Mouse (Mus musculus): Measurements from ENCODE around the gene Aldh3b1. TPM values are rescaled to one million over a fixed set of nuclear protein-coding genes. Genes with fewer than 3 reads are reported as not detected.
A peak's percentile ranks its signal among the peaks of the same experiment; 100 is the strongest.
"Not testable (repeated sequence)": the region's sequence is repeated elsewhere in the genome, so short reads cannot be mapped to it uniquely, and the experiment has no call there.

The Aldh3b1 gene
- polyA plus RNA-seq, 1 experiment from 2014 or later, result 4.2 TPM

- H3K36me3 ChIP-seq (ENCODE audit: control insufficient read depth, insufficient read depth, low read length), result no peaks in the 10 kb centered on the region
- peaks cover 3% of the 10 kb centered on the region; the same call in 1 of the 2 replicates for H3K4me1 ChIP-seq (ENCODE audit: control insufficient read depth, insufficient read depth, low read length)
- no peak for ATAC-seq
- no peak overlapping the region for H3K27ac ChIP-seq (ENCODE audit: low read length)
- no peak overlapping the region for H3K9ac ChIP-seq (ENCODE audit: low read depth, low read length)
- H3K4me3 ChIP-seq (ENCODE audit: low read length), result no peak overlapping the region
- 85% methylated on average over 5 of the region's 5 CpGs for WGBS
- H3K4me2 ChIP-seq (ENCODE audit: low read depth, low read length), result no peak overlapping the region
- H3K9me3 ChIP-seq (ENCODE audit: control insufficient read depth, low read length), result no peaks in the 10 kb centered on the region
- H3K27me3 ChIP-seq (replicated peaks; ENCODE audit: control insufficient read depth, insufficient read depth, low read length), result no peaks in the 10 kb centered on the region
These were observed 30.6 kb upstream of the Aldh3b1 start for GRCm38 (mm10) chr19:3960211-3960610.

DNA sequence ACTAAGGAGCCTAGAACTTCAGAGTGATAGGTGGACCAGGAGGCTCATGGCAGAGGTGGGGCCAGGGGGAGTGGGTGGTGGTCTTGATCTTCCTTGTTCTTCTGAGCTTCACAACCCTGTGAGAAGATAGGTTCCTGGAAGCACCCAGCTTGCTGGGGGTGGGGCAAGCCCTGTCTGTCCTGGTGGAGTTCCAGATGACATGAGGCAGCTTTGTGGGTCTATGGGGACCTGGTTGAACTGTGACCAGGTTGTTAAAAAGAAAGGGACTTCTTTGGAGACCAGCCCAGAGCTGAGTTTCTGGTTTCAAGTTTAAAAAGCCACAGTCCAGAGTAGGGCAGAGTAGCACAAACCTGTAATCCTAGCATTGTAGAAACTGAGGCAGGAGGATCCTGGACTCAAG, 29.4 kb upstream of the Aldh3b1 start:
- Histone ChIP-seq H3K9ac (ENCODE audit: low read depth, low read length) (no peak overlapping the region), H3K9me3 (ENCODE audit: control insufficient read depth, low read length) (no peaks in the 10 kb centered on the region), H3K4me3 (ENCODE audit: low read length) (no peak overlapping the region), H3K27ac (ENCODE audit: low read length) (no peak overlapping the region), H3K4me2 (ENCODE audit: low read depth, low read length) (no peak overlapping the region), H3K27me3 (replicated peaks; ENCODE audit: control insufficient read depth, insufficient read depth, low read length) (no peaks in the 10 kb centered on the region), H3K4me1 (ENCODE audit: control insufficient read depth, insufficient read depth, low read length) (peaks cover 3% of the 10 kb centered on the region; the same call in 1 of the 2 replicates), H3K36me3 (ENCODE audit: control insufficient read depth, insufficient read depth, low read length) (no peaks in the 10 kb centered on the region)
- no peak for ATAC-seq

DNA sequence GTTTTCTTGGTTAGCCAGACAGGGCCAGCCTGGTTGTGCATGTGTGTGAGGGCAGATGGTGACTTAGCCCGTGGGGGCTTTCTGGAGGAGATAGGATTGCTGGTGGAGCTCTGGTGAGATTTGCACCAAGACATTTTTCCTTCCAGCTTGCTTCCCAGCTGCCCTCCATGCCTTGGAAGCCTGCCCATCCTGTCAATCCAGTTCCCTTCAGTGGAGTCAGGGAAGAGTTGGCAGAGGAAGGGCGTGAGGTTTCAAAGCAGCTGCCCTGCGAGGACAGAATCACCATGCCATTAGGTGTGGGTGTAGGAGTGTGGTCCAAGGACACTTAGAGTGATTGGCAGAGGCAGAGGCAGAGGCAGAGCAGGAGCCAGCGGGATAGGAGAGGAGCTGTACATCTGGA, 28.9 kb upstream of the Aldh3b1 start, which contains the start of gene Aldh3b3:
Gene Aldh3b3 (plus strand): TSS at position 176 of the 400 bp plus-strand sequence.
- no peak for ATAC-seq
- Histone ChIP-seq H3K27ac (ENCODE audit: low read length) (no peak within 1 kb of the TSS), H3K4me3 (ENCODE audit: low read length) (no peak within 1 kb of the TSS), H3K9ac (ENCODE audit: low read depth, low read length) (no peak within 1 kb of the TSS), H3K36me3 (ENCODE audit: control insufficient read depth, insufficient read depth, low read length) (no peaks in the 10 kb centered on the region), H3K9me3 (ENCODE audit: control insufficient read depth, low read length) (no peaks in the 10 kb centered on the region), H3K4me2 (ENCODE audit: low read depth, low read length) (no peak within 1 kb of the TSS), H3K4me1 (ENCODE audit: control insufficient read depth, insufficient read depth, low read length) (peaks cover 3% of the 10 kb centered on the region; the same call in 1 of the 2 replicates), H3K27me3 (replicated peaks; ENCODE audit: control insufficient read depth, insufficient read depth, low read length) (no peaks in the 10 kb centered on the region)
- 71% methylated on average over 4 of the region's 4 CpGs for WGBS

GRCm38 (mm10) chr19:3957296-3958036, 27.9 kb upstream of the Aldh3b1 start:
- not testable (repeated sequence) for H3K9ac ChIP-seq (ENCODE audit: low read depth, low read length); H3K27ac ChIP-seq (ENCODE audit: low read length); H3K27me3 ChIP-seq (replicated peaks; ENCODE audit: control insufficient read depth, insufficient read depth, low read length); ATAC-seq; H3K4me1 ChIP-seq (ENCODE audit: control insufficient read depth, insufficient read depth, low read length); H3K4me2 ChIP-seq (ENCODE audit: low read depth, low read length); H3K36me3 ChIP-seq (ENCODE audit: control insufficient read depth, insufficient read depth, low read length); H3K9me3 ChIP-seq (ENCODE audit: control insufficient read depth, low read length); H3K4me3 ChIP-seq (ENCODE audit: low read length)
- 78% methylated on average over 5 of the region's 5 CpGs for WGBS

DNA sequence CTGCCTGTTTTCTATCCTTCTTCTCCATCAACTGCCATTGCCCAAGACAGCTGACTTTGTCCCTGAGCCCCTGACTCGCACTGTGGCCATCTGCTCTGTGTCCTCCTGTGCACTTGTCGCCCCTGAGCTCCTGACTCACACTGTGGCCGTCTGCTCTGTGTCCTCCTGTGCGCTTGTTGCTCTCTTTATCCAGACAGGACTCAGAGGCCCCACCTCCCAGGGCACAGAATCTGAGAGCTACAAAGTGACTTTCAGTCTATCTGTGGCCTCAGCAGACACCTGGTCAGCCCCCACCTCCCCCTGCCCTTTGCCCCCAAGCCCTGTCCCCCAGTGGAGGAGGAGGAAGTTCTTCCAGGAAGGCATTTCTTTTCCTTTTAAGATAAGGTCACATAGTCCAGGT, 26.2 kb upstream of the Aldh3b1 start:
- H3K27ac ChIP-seq (ENCODE audit: low read length), result no peak overlapping the region
- peak; percentile 80 for ATAC-seq
- no peaks in the 10 kb centered on the region for H3K36me3 ChIP-seq (ENCODE audit: control insufficient read depth, insufficient read depth, low read length)
- no peak overlapping the region for H3K4me3 ChIP-seq (ENCODE audit: low read length)
- no peaks in the 10 kb centered on the region for H3K9me3 ChIP-seq (ENCODE audit: control insufficient read depth, low read length)
- H3K4me1 ChIP-seq (ENCODE audit: control insufficient read depth, insufficient read depth, low read length), result peaks cover 3% of the 10 kb centered on the region; the same call in 1 of the 2 replicates
- H3K4me2 ChIP-seq (ENCODE audit: low read depth, low read length), result no peak overlapping the region
- H3K9ac ChIP-seq (ENCODE audit: low read depth, low read length), result no peak overlapping the region
- WGBS, result 31% methylated on average over 4 of the region's 4 CpGs
- no peaks in the 10 kb centered on the region for H3K27me3 ChIP-seq (replicated peaks; ENCODE audit: control insufficient read depth, insufficient read depth, low read length)

- peaks cover 3% of the 10 kb centered on the region; the same call in 1 of the 2 replicates for H3K4me1 ChIP-seq (ENCODE audit: control insufficient read depth, insufficient read depth, low read length)
- no peaks in the 10 kb centered on the region for H3K9me3 ChIP-seq (ENCODE audit: control insufficient read depth, low read length)
- no peak for ATAC-seq
- H3K4me2 ChIP-seq (ENCODE audit: low read depth, low read length), result no peak overlapping the region
- 72% methylated on average over 3 of the region's 3 CpGs for WGBS
- H3K27me3 ChIP-seq (replicated peaks; ENCODE audit: control insufficient read depth, insufficient read depth, low read length), result no peaks in the 10 kb centered on the region
- H3K4me3 ChIP-seq (ENCODE audit: low read length), result no peak overlapping the region
- no peaks in the 10 kb centered on the region for H3K36me3 ChIP-seq (ENCODE audit: control insufficient read depth, insufficient read depth, low read length)
- H3K27ac ChIP-seq (ENCODE audit: low read length), result no peak overlapping the region
- H3K9ac ChIP-seq (ENCODE audit: low read depth, low read length), result no peak overlapping the region
These were observed 25.4 kb upstream of the Aldh3b1 start for GRCm38 (mm10) chr19:3955033-3955432.

- Histone ChIP-seq H3K4me1 (ENCODE audit: control insufficient read depth, insufficient read depth, low read length) (peaks cover 3% of the 10 kb centered on the region; the same call in 1 of the 2 replicates), H3K9ac (ENCODE audit: low read depth, low read length) (no peak overlapping the region), H3K4me2 (ENCODE audit: low read depth, low read length) (no peak overlapping the region), H3K9me3 (ENCODE audit: control insufficient read depth, low read length) (no peaks in the 10 kb centered on the region), H3K27ac (ENCODE audit: low read length) (no peak overlapping the region), H3K27me3 (replicated peaks; ENCODE audit: control insufficient read depth, insufficient read depth, low read length) (no peaks in the 10 kb centered on the region), H3K4me3 (ENCODE audit: low read length) (no peak overlapping the region), H3K36me3 (ENCODE audit: control insufficient read depth, insufficient read depth, low read length) (no peaks in the 10 kb centered on the region)
- ATAC-seq, result no peak
- WGBS, result 59% methylated on average over 1 of the region's 1 CpGs
These were observed 22.5 kb upstream of the Aldh3b1 start for GRCm38 (mm10) chr19:3952099-3952498.

- ATAC-seq, result no peak
- H3K4me2 ChIP-seq (ENCODE audit: low read depth, low read length), result no peak overlapping the region
- no peak overlapping the region for H3K4me3 ChIP-seq (ENCODE audit: low read length)
- H3K36me3 ChIP-seq (ENCODE audit: control insufficient read depth, insufficient read depth, low read length), result no peaks in the 10 kb centered on the region
- H3K4me1 ChIP-seq (ENCODE audit: control insufficient read depth, insufficient read depth, low read length), result peaks cover 3% of the 10 kb centered on the region; the same call in 1 of the 2 replicates
- H3K9ac ChIP-seq (ENCODE audit: low read depth, low read length), result no peak overlapping the region
- no peaks in the 10 kb centered on the region for H3K9me3 ChIP-seq (ENCODE audit: control insufficient read depth, low read length)
- no peak overlapping the region for H3K27ac ChIP-seq (ENCODE audit: low read length)
- no peaks in the 10 kb centered on the region for H3K27me3 ChIP-seq (replicated peaks; ENCODE audit: control insufficient read depth, insufficient read depth, low read length)
These were observed 21.9 kb upstream of the Aldh3b1 start for GRCm38 (mm10) chr19:3951461-3951860.

GRCm38 (mm10) chr19:3950331-3950730, 20.7 kb upstream of the Aldh3b1 start:
- H3K4me1 ChIP-seq (ENCODE audit: control insufficient read depth, insufficient read depth, low read length), result 0 out of 2 replicates have a peak, but pooled peaks cover 3% of the 10 kb centered on the region
- H3K4me3 ChIP-seq (ENCODE audit: low read length), result no peak overlapping the region
- no peak overlapping the region for H3K9ac ChIP-seq (ENCODE audit: low read depth, low read length)
- H3K27me3 ChIP-seq (replicated peaks; ENCODE audit: control insufficient read depth, insufficient read depth, low read length), result no peaks in the 10 kb centered on the region
- no peak overlapping the region for H3K27ac ChIP-seq (ENCODE audit: low read length)
- no peak for ATAC-seq
- no peaks in the 10 kb centered on the region for H3K9me3 ChIP-seq (ENCODE audit: control insufficient read depth, low read length)
- WGBS, result 86% methylated on average over 3 of the region's 3 CpGs
- no peak overlapping the region for H3K4me2 ChIP-seq (ENCODE audit: low read depth, low read length)
- H3K36me3 ChIP-seq (ENCODE audit: control insufficient read depth, insufficient read depth, low read length), result no peaks in the 10 kb centered on the region
